ENCODE assay signal across 32 mouse cellular contexts in genomic region chr14:117419561-117420218, GRCm38 (mm10).
A peak's percentile ranks its signal among the peaks of the same experiment; 100 is the strongest.
DNase-seq lines count a peak whose midpoint lies in the region; ATAC-seq lines count a peak whose summit lies in the region.
"Had no signal": no experiment of that assay in that cellular context is flagged by ENCODE, and none has a peak within 500 bp of the region (broad histone marks: within the 10 kb centered on the region; RNA-seq: fewer than 3 reads in every experiment).

No protein-coding gene starts in this region.

- H3K9ac ChIP-seq in kidney, embryonic 15.5 days: no peak overlapping the region
- no peak overlapping the region for H3K9ac ChIP-seq in neural tube, embryonic 12.5 days
- no peak overlapping the region for H3K9ac ChIP-seq in neural tube, embryonic 15.5 days (replicated peaks)
- H3K9ac ChIP-seq in hindbrain, embryonic 11.5 days (ENCODE audit: low read depth, low read length): no peak overlapping the region
- H3K9ac ChIP-seq: embryonic facial prominence, embryonic 12.5 days; forebrain, embryonic 15.5 days; heart, embryonic 15.5 days; hindbrain, embryonic 12.5 days; liver, embryonic 12.5 days; liver, postnatal 0 days had no signal

- peaks cover 13% of the 10 kb centered on the region for H3K4me1 ChIP-seq in kidney, embryonic 15.5 days
- peaks cover 9% of the 10 kb centered on the region for H3K4me1 ChIP-seq in neural tube, embryonic 12.5 days
- no peaks in the 10 kb centered on the region for H3K4me1 ChIP-seq in neural tube, embryonic 15.5 days
- H3K4me1 ChIP-seq in hindbrain, embryonic 11.5 days (replicated peaks; ENCODE audit: control insufficient read depth, insufficient read depth, low read length): no peaks in the 10 kb centered on the region
- H3K4me1 ChIP-seq: embryonic facial prominence, embryonic 12.5 days; forebrain, embryonic 15.5 days; heart, embryonic 10.5 days; heart, embryonic 15.5 days; hindbrain, embryonic 12.5 days; liver, embryonic 12.5 days had no signal

- H3K9me3 ChIP-seq in kidney, embryonic 15.5 days (replicated peaks): no peaks in the 10 kb centered on the region
- H3K9me3 ChIP-seq in neural tube, embryonic 12.5 days: 0 out of 2 replicates have a peak, but pooled peaks cover 5% of the 10 kb centered on the region
- no peaks in the 10 kb centered on the region for H3K9me3 ChIP-seq in neural tube, embryonic 15.5 days (replicated peaks)
- H3K9me3 ChIP-seq in hindbrain, embryonic 11.5 days (ENCODE audit: control insufficient read depth, low read length): no peaks in the 10 kb centered on the region
- H3K9me3 ChIP-seq: embryonic facial prominence, embryonic 12.5 days; forebrain, embryonic 15.5 days; heart, embryonic 10.5 days; heart, embryonic 15.5 days; hindbrain, embryonic 12.5 days; liver, embryonic 12.5 days had no signal

- peak; percentile 84 for ATAC-seq in kidney, embryonic 15.5 days (replicated peaks; ENCODE audit: low FRiP score)
- peak; percentile 70 for ATAC-seq in neural tube, embryonic 12.5 days (ENCODE audit: low FRiP score, low read depth)
- no peak for ATAC-seq in neural tube, embryonic 15.5 days (ENCODE audit: low FRiP score)
- ATAC-seq in hindbrain, embryonic 11.5 days (ENCODE audit: low FRiP score): no peak
- ATAC-seq: forebrain, embryonic 15.5 days; hindbrain, postnatal 0 days; intestine, embryonic 16.5 days; liver, embryonic 12.5 days; liver, postnatal 0 days; lung, postnatal 0 days had no signal

- H3K4me2 ChIP-seq in kidney, embryonic 15.5 days: no peak overlapping the region
- no peak overlapping the region for H3K4me2 ChIP-seq in neural tube, embryonic 12.5 days (replicated peaks)
- no peak overlapping the region for H3K4me2 ChIP-seq in neural tube, embryonic 15.5 days
- no peak overlapping the region for H3K4me2 ChIP-seq in hindbrain, embryonic 11.5 days (replicated peaks; ENCODE audit: low read depth, low read length)
- H3K4me2 ChIP-seq: embryonic facial prominence, embryonic 12.5 days; forebrain, embryonic 15.5 days; heart, embryonic 15.5 days; hindbrain, embryonic 12.5 days; liver, embryonic 12.5 days had no signal

- H3K4me3 ChIP-seq in kidney, embryonic 15.5 days (replicated peaks): no peak overlapping the region
- H3K4me3 ChIP-seq in neural tube, embryonic 12.5 days: no peak overlapping the region
- no peak overlapping the region for H3K4me3 ChIP-seq in neural tube, embryonic 15.5 days (replicated peaks)
- H3K4me3 ChIP-seq in hindbrain, embryonic 11.5 days (ENCODE audit: low read depth, low read length): no peak overlapping the region
- H3K4me3 ChIP-seq: embryonic facial prominence, embryonic 12.5 days; forebrain, embryonic 15.5 days; heart, embryonic 10.5 days; heart, embryonic 15.5 days; hindbrain, embryonic 12.5 days; liver, embryonic 12.5 days had no signal

- H3K36me3 ChIP-seq in kidney, embryonic 15.5 days: no peaks in the 10 kb centered on the region
- no peaks in the 10 kb centered on the region for H3K36me3 ChIP-seq in neural tube, embryonic 12.5 days
- no peaks in the 10 kb centered on the region for H3K36me3 ChIP-seq in neural tube, embryonic 15.5 days
- no peaks in the 10 kb centered on the region for H3K36me3 ChIP-seq in hindbrain, embryonic 11.5 days (ENCODE audit: control insufficient read depth, insufficient read depth, low read length)
- H3K36me3 ChIP-seq: embryonic facial prominence, embryonic 12.5 days; forebrain, embryonic 15.5 days; heart, embryonic 10.5 days; heart, embryonic 15.5 days; hindbrain, embryonic 12.5 days; liver, embryonic 12.5 days had no signal

- no peaks in the 10 kb centered on the region for H3K27me3 ChIP-seq in kidney, embryonic 15.5 days
- H3K27me3 ChIP-seq in neural tube, embryonic 12.5 days (replicated peaks): no peaks in the 10 kb centered on the region
- H3K27me3 ChIP-seq in neural tube, embryonic 15.5 days (replicated peaks): no peaks in the 10 kb centered on the region
- no peaks in the 10 kb centered on the region for H3K27me3 ChIP-seq in hindbrain, embryonic 11.5 days (ENCODE audit: control insufficient read depth, insufficient read depth, low read length)
- H3K27me3 ChIP-seq: CH12.LX; embryonic facial prominence, embryonic 12.5 days; forebrain, embryonic 15.5 days; heart, embryonic 15.5 days; hindbrain, embryonic 12.5 days; liver, embryonic 12.5 days had no signal

- no peak overlapping the region for H3K27ac ChIP-seq in kidney, embryonic 15.5 days
- no peak overlapping the region for H3K27ac ChIP-seq in neural tube, embryonic 12.5 days
- no peak overlapping the region for H3K27ac ChIP-seq in neural tube, embryonic 15.5 days (replicated peaks)
- H3K27ac ChIP-seq in hindbrain, embryonic 11.5 days (ENCODE audit: low read depth, low read length): no peak overlapping the region
- H3K27ac ChIP-seq: embryonic facial prominence, embryonic 12.5 days; forebrain, embryonic 15.5 days; heart, embryonic 10.5 days; heart, embryonic 15.5 days; hindbrain, embryonic 12.5 days; hindbrain, postnatal 0 days; liver, embryonic 12.5 days; macrophage; stomach, postnatal 0 days had no signal

- peak; percentile 5 for DNase-seq in adrenal gland, postnatal 10 days
- DNase-seq in adrenal gland, postnatal 4 days (ENCODE audit: low spot score in 2 of 2): no peak
- no peak for DNase-seq in kidney, adult 8-10 months
- DNase-seq in hindbrain, embryonic 11.5 days (ENCODE audit: low spot score): no peak
- no peak for DNase-seq in right cerebral cortex, postnatal 25 days
- DNase-seq: adrenal gland, postnatal 14 days; cerebellum, adult 11-12 months; cerebellum, postnatal 10 days; gastrocnemius, postnatal 25 days; heart, adult 11 months; left cerebral cortex, postnatal 4 days; liver, postnatal 0 days; midbrain, embryonic 14.5 days; right cerebral cortex, adult 18-20 months; right cerebral cortex, postnatal 4 days; thymus, adult 18-20 months; thymus, postnatal 36 days had no signal

- WGBS in kidney, embryonic 15.5 days: 13% methylated on average over 6 of the region's 6 CpGs
- 19% methylated on average over 6 of the region's 6 CpGs for WGBS in neural tube, embryonic 12.5 days
- WGBS in neural tube, embryonic 15.5 days: 17% methylated on average over 6 of the region's 6 CpGs
- 43% methylated on average over 6 of the region's 6 CpGs for WGBS in hindbrain, embryonic 11.5 days

Comparison
In these comparisons a context has a peak if more than half of its experiments do, and no peak if none do; other contexts are left out.
1. ATAC-seq: peak in kidney, embryonic 15.5 days (single experiment) and neural tube, embryonic 12.5 days (single experiment); none in neural tube, embryonic 15.5 days (single experiment) and hindbrain, embryonic 11.5 days (single experiment).